Mouse (Mus musculus) spleen, embryonic (tissue): ENCODE data around the gene Map2k1.
"Not testable (repeated sequence)": the region's sequence is repeated elsewhere in the genome, so short reads cannot be mapped to it uniquely, and the experiment has no call there.

Source experiments
- CTCF ChIA-PET: fragments of 350-600 bp; sonication (Branson Sonifier 250); formaldehyde crosslinking; loops from one replicate; lab custom pipeline; 2022; lab: Charles Lee

Gene Map2k1

GRCm38 (mm10) chr9:64214452-64214851, 39.0 kb downstream of the Map2k1 start:
- CTCF ChIA-PET, result no interaction called here

- CTCF ChIA-PET, result interaction anchor here (0.6 to 0.7 kb wide), 2 partner anchors 80 to 89 kb away, joined by 3 read pairs; no protein-coding TSS in a partner anchor
These were observed 45.8 kb downstream of the Map2k1 start for GRCm38 (mm10) chr9:64207509-64208084.

GRCm38 (mm10) chr9:64202866-64203265, 50.6 kb downstream of the Map2k1 start:
- CTCF ChIA-PET, result no interaction called here

GRCm38 (mm10) chr9:64202331-64202730, 51.1 kb downstream of the Map2k1 start:
- CTCF ChIA-PET, result no interaction called here

GRCm38 (mm10) chr9:64199897-64200296, 53.5 kb downstream of the Map2k1 start:
- CTCF ChIA-PET, result no interaction called here

- CTCF ChIA-PET, result not testable (repeated sequence)
These were observed 54.5 kb downstream of the Map2k1 start for GRCm38 (mm10) chr9:64198763-64199418.

GRCm38 (mm10) chr9:64198068-64198762, 55.2 kb downstream of the Map2k1 start:
- CTCF ChIA-PET, result interaction anchor here (0.6 kb wide), 1 partner anchor 1557 kb away, joined by 17 read pairs; no protein-coding TSS in a partner anchor

- CTCF ChIA-PET, result interaction anchor here (0.6 kb wide), 1 partner anchor 1558 kb away, joined by 17 read pairs; no protein-coding TSS in a partner anchor
These were observed 55.9 kb downstream of the Map2k1 start for GRCm38 (mm10) chr9:64197524-64197923.

- CTCF ChIA-PET, result interaction anchor here (0.7 kb wide), 1 partner anchor 136 kb away, joined by 4 read pairs; no protein-coding TSS in a partner anchor
These were observed 57.9 kb downstream of the Map2k1 start for GRCm38 (mm10) chr9:64195554-64195953.

GRCm38 (mm10) chr9:64193879-64194278, 59.6 kb downstream of the Map2k1 start:
- CTCF ChIA-PET, result no interaction called here

- CTCF ChIA-PET, result interaction anchor here (0.6 kb wide), 1 partner anchor 26 kb away, joined by 4 read pairs; no protein-coding TSS in a partner anchor
These were observed 69.1 kb downstream of the Map2k1 start for GRCm38 (mm10) chr9:64184166-64184840.

GRCm38 (mm10) chr9:64183295-64183694, 70.1 kb downstream of the Map2k1 start:
- CTCF ChIA-PET, result not testable (repeated sequence)

GRCm38 (mm10) chr9:64178974-64179646, 74.3 kb downstream of the Map2k1 start, which contains the start of gene Snapc5:
Gene Snapc5, plus strand, starts transcription at chr9:64179274.
- CTCF ChIA-PET, result interaction anchor here (0.6 kb wide), 1 partner anchor 1715 kb away, joined by 3 read pairs; no protein-coding TSS in a partner anchor

- CTCF ChIA-PET, result interaction anchor here (0.6 kb wide), 1 partner anchor 1715 kb away, joined by 3 read pairs; no protein-coding TSS in a partner anchor
These were observed 74.8 kb downstream of the Map2k1 start for GRCm38 (mm10) chr9:64178610-64178973.

GRCm38 (mm10) chr9:64175378-64175777, 78.1 kb downstream of the Map2k1 start:
- CTCF ChIA-PET, result no interaction called here

GRCm38 (mm10) chr9:64174766-64175165, 78.7 kb downstream of the Map2k1 start:
- CTCF ChIA-PET, result no interaction called here

- CTCF ChIA-PET, result no interaction called here
These were observed 79.1 kb downstream of the Map2k1 start for GRCm38 (mm10) chr9:64174341-64174740.

- CTCF ChIA-PET, result interaction anchor here (0.5 kb wide), 1 partner anchor 13 kb away, joined by 5 read pairs; no protein-coding TSS in a partner anchor
These were observed 79.7 kb downstream of the Map2k1 start for GRCm38 (mm10) chr9:64173666-64174220.

- CTCF ChIA-PET, result interaction anchor here (0.5 kb wide), 1 partner anchor 12 kb away, joined by 5 read pairs; no protein-coding TSS in a partner anchor
These were observed 80.4 kb downstream of the Map2k1 start, which contains the start of the genes Zwilch and Rpl4 for GRCm38 (mm10) chr9:64172816-64173665. Gene Zwilch, minus strand, starts transcription at chr9:64173104. Gene Rpl4, plus strand, starts transcription at chr9:64173375.
